Mouse (Mus musculus) bone marrow macrophage, adult 2 months (primary cell): Measurements from ENCODE around the gene Brinp2. TPM values are rescaled to one million over a fixed set of nuclear protein-coding genes. Genes with fewer than 3 reads are reported as not detected.

Experiments
- H3K27ac ChIP-seq: 2 replicates; pipeline ENCODE4 v1.5.1; 2012; ENCODE audit warnings: low read depth, low read length; ENCODE audit not compliant: insufficient read depth
- H3K4me1 ChIP-seq: 2 replicates; pipeline ENCODE4 v1.6.1; 2012; ENCODE audit warnings: low read length; ENCODE audit not compliant: control insufficient read depth, insufficient read depth
- H3K4me3 ChIP-seq: 2 replicates; pipeline ENCODE4 v1.5.1; 2012; ENCODE audit warnings: mild to moderate bottlenecking, low read length, moderate library complexity; ENCODE audit not compliant: insufficient read depth
- CTCF ChIP-seq: IDR thresholded peaks from 2 replicates; pipeline ENCODE4 v1.5.1; 2012; ENCODE audit warnings: low read depth, mild to moderate bottlenecking, low read length, moderate library complexity
- POLR2A ChIP-seq: IDR thresholded peaks from 2 replicates; pipeline ENCODE4 v1.6.1; 2012; ENCODE audit warnings: mild to moderate bottlenecking, low read depth, low read length, borderline replicate concordance
- polyA plus RNA-seq: library from polyadenylated mRNA; stranded (reverse); fragments of >200 nt; gene quantifications from 2 replicates; pipeline ENCODE4 v1.2.4, GENCODE M21; 2012; ENCODE audit not compliant: missing spikeins, insufficient read depth, insufficient read length

Brinp2 gene
- 0.20 TPM in 1 of 2 replicates, not detected in the other for polyA plus RNA-seq

- no peak within 1 kb of the TSS for H3K27ac ChIP-seq
- H3K4me3 ChIP-seq = no peak within 1 kb of the TSS
- TF ChIP-seq CTCF = no peak
- TF ChIP-seq POLR2A = no peak
- H3K4me1 ChIP-seq = no peaks in the 10 kb centered on the region
Measured at GRCm38 (mm10) chr1:158356051-158356461, at the start of gene Brinp2. TSS of gene Brinp2 (minus strand) at chr1:158356326.

GRCm38 (mm10) chr1:158400898-158401297 lies 44.8 kb upstream of the Brinp2 start:
- TF ChIP-seq CTCF = no peak
- TF ChIP-seq POLR2A = no peak
- H3K4me3 ChIP-seq = no peak overlapping the region
- H3K27ac ChIP-seq = no peak overlapping the region
- H3K4me1 ChIP-seq = no peaks in the 10 kb centered on the region

GRCm38 (mm10) chr1:158397058-158397457 lies 40.9 kb upstream of the Brinp2 start:
- H3K4me1 ChIP-seq = no peaks in the 10 kb centered on the region
- H3K27ac ChIP-seq = no peak overlapping the region
- no peak for TF ChIP-seq CTCF
- TF ChIP-seq POLR2A = no peak
- no peak overlapping the region for H3K4me3 ChIP-seq

- TF ChIP-seq POLR2A (no peak), CTCF (no peak)
- Histone ChIP-seq H3K27ac (no peak overlapping the region), H3K4me1 (no peaks in the 10 kb centered on the region), H3K4me3 (no peak overlapping the region)
Measured at GRCm38 (mm10) chr1:158390693-158391092, 34.6 kb upstream of the Brinp2 start.

GRCm38 (mm10) chr1:158388995-158389394 lies 32.9 kb upstream of the Brinp2 start:
- no peak for TF ChIP-seq POLR2A
- no peak for TF ChIP-seq CTCF
- no peak overlapping the region for H3K4me3 ChIP-seq
- H3K27ac ChIP-seq = no peak overlapping the region
- H3K4me1 ChIP-seq = no peaks in the 10 kb centered on the region

- no peak for TF ChIP-seq CTCF
- Histone ChIP-seq H3K27ac (no peak overlapping the region), H3K4me3 (no peak overlapping the region)
Measured at GRCm38 (mm10) chr1:158386781-158387180, 30.7 kb upstream of the Brinp2 start.

GRCm38 (mm10) chr1:158385311-158385710 lies 29.2 kb upstream of the Brinp2 start:
- Histone ChIP-seq H3K4me1 (no peaks in the 10 kb centered on the region), H3K27ac (no peak overlapping the region), H3K4me3 (no peak overlapping the region)
- TF ChIP-seq POLR2A = no peak
- no peak for TF ChIP-seq CTCF

More at GRCm38 (mm10) chr1:158386781-158387180, 30.7 kb upstream of the Brinp2 start:
- no peaks in the 10 kb centered on the region for H3K4me1 ChIP-seq

- Histone ChIP-seq H3K4me3 (no peak overlapping the region), H3K4me1 (no peaks in the 10 kb centered on the region), H3K27ac (no peak overlapping the region)
- no peak for TF ChIP-seq POLR2A
- no peak for TF ChIP-seq CTCF
Measured at GRCm38 (mm10) chr1:158383210-158383609, 27.1 kb upstream of the Brinp2 start.

- no peak overlapping the region for H3K4me3 ChIP-seq
- H3K27ac ChIP-seq = no peak overlapping the region
- TF ChIP-seq CTCF = no peak
- no peak for TF ChIP-seq POLR2A
- H3K4me1 ChIP-seq = no peaks in the 10 kb centered on the region
Measured at GRCm38 (mm10) chr1:158382277-158382676, 26.2 kb upstream of the Brinp2 start.

GRCm38 (mm10) chr1:158364461-158364860 lies 8.3 kb upstream of the Brinp2 start:
- no peak overlapping the region for H3K27ac ChIP-seq
- TF ChIP-seq CTCF (no peak), POLR2A (no peak)

More at GRCm38 (mm10) chr1:158364461-158364860, 8.3 kb upstream of the Brinp2 start:
- Histone ChIP-seq H3K4me1 (no peaks in the 10 kb centered on the region), H3K4me3 (no peak overlapping the region)
